Mouse (Mus musculus) right cerebral cortex, postnatal 36 days (tissue): Measurements from ENCODE around the gene Arsg.

Experiments used
- DNase-seq, 2 experiments: peaks; one replicate each; pipeline ENCODE4 v3.0.0; 2022; ENCODE audit warnings: low spot score in 2 of 2, mixed read lengths in 1 of 2

The Arsg gene

GRCm38 (mm10) chr11:109544432-109544831 is 71.3 kb downstream of the Arsg start:
- DNase-seq, result no peak

GRCm38 (mm10) chr11:109545265-109545664 is 72.1 kb downstream of the Arsg start:
- DNase-seq, result no peak

- no peak for DNase-seq
Observed at GRCm38 (mm10) chr11:109545700-109546143, 72.5 kb downstream of the Arsg start.

GRCm38 (mm10) chr11:109546305-109547001 is 73.3 kb downstream of the Arsg start:
- no peak for DNase-seq

GRCm38 (mm10) chr11:109547652-109548051 is 74.5 kb downstream of the Arsg start:
- DNase-seq, result no peak

- DNase-seq, result no peak
Observed at GRCm38 (mm10) chr11:109549599-109550290, 76.6 kb downstream of the Arsg start.

- no peak for DNase-seq
Observed at GRCm38 (mm10) chr11:109553921-109554320, 80.7 kb downstream of the Arsg start.

GRCm38 (mm10) chr11:109554443-109554842 is 81.3 kb downstream of the Arsg start:
- no peak for DNase-seq

GRCm38 (mm10) chr11:109556130-109556529 is 83.0 kb downstream of the Arsg start:
- DNase-seq, result no peak

GRCm38 (mm10) chr11:109557419-109557818 is 84.2 kb downstream of the Arsg start:
- DNase-seq, result no peak

GRCm38 (mm10) chr11:109559241-109559640 is 86.1 kb downstream of the Arsg start:
- DNase-seq, result no peak

GRCm38 (mm10) chr11:109560793-109561257 is 87.7 kb downstream of the Arsg start:
- no peak for DNase-seq

GRCm38 (mm10) chr11:109561445-109561844 is 88.3 kb downstream of the Arsg start:
- DNase-seq, result no peak

- no peak for DNase-seq
Observed at GRCm38 (mm10) chr11:109563708-109564107, 90.5 kb downstream of the Arsg start.

GRCm38 (mm10) chr11:109564466-109565214 is 91.5 kb downstream of the Arsg start:
- no peak for DNase-seq

- no peak for DNase-seq
Observed at GRCm38 (mm10) chr11:109569007-109569618, 95.9 kb downstream of the Arsg start.

GRCm38 (mm10) chr11:109569809-109570208 is 96.6 kb downstream of the Arsg start:
- no peak for DNase-seq

GRCm38 (mm10) chr11:109572051-109572450 is 98.9 kb downstream of the Arsg start:
- DNase-seq, result no peak

- DNase-seq, result no peak
Observed at GRCm38 (mm10) chr11:109574604-109575003, 101.4 kb downstream of the Arsg start.

GRCm38 (mm10) chr11:109575832-109576231 is 102.7 kb downstream of the Arsg start:
- DNase-seq, result no peak

GRCm38 (mm10) chr11:109578536-109578935 is 105.4 kb downstream of the Arsg start:
- no peak for DNase-seq

GRCm38 (mm10) chr11:109579999-109580398 is 106.8 kb downstream of the Arsg start:
- no peak for DNase-seq
